In genomic region chr2:148040236-148041121, GRCm38 (mm10) we compare ENCODE assay signal across 9 mouse cellular contexts. TPM values are rescaled to one million over a fixed set of nuclear protein-coding genes. Genes with fewer than 3 reads are reported as not detected.
DNase-seq lines count a peak whose midpoint lies in the region; ATAC-seq and TF ChIP-seq lines count a peak whose summit lies in the region.
"Had no signal": no experiment of that assay in that cellular context is flagged by ENCODE, and none has a peak within 500 bp of the region (broad histone marks: within the 10 kb centered on the region; RNA-seq: fewer than 3 reads in every experiment).

No protein-coding gene starts in this region.

- TF ChIP-seq POLR2A in small intestine, adult 2 months (IDR thresholded peaks at IDR 0.05; ENCODE audit: low read depth, low read length): no peak

- no peaks in the 10 kb centered on the region for H3K9me3 ChIP-seq in forebrain, embryonic 10.5 days
- no peaks in the 10 kb centered on the region for H3K9me3 ChIP-seq in forebrain, embryonic 13.5 days (replicated peaks)
- H3K9me3 ChIP-seq in lung, embryonic 14.5 days (ENCODE audit: low read depth, low read length): no peaks in the 10 kb centered on the region
- no peaks in the 10 kb centered on the region for H3K9me3 ChIP-seq in intestine, embryonic 16.5 days (ENCODE audit: control insufficient read depth, low read length)

- H3K36me3 ChIP-seq in forebrain, embryonic 10.5 days (replicated peaks): no peaks in the 10 kb centered on the region
- H3K36me3 ChIP-seq in forebrain, embryonic 13.5 days (ENCODE audit: poor library complexity, severe bottlenecking): no peaks in the 10 kb centered on the region
- H3K36me3 ChIP-seq in lung, embryonic 14.5 days (ENCODE audit: insufficient read depth): 0 out of 2 replicates have a peak, but pooled peaks cover 15% of the 10 kb centered on the region
- no peaks in the 10 kb centered on the region for H3K36me3 ChIP-seq in intestine, embryonic 16.5 days (ENCODE audit: control insufficient read depth, insufficient read depth, low read length)
- H3K36me3 ChIP-seq in small intestine, adult 2 months (ENCODE audit: control insufficient read depth, insufficient read depth, low read length): no peaks in the 10 kb centered on the region

- no peak overlapping the region for H3K27ac ChIP-seq in forebrain, embryonic 10.5 days
- no peak overlapping the region for H3K27ac ChIP-seq in forebrain, embryonic 13.5 days
- peak overlapping the region; percentile 97 for H3K27ac ChIP-seq in lung, embryonic 14.5 days (ENCODE audit: low read depth)
- H3K27ac ChIP-seq in intestine, embryonic 16.5 days (ENCODE audit: low read length): no peak overlapping the region
- no peak overlapping the region for H3K27ac ChIP-seq in small intestine, adult 2 months (ENCODE audit: insufficient read depth, low read depth, low read length)

- peaks cover 42% of the 10 kb centered on the region for H3K4me1 ChIP-seq in forebrain, embryonic 10.5 days
- H3K4me1 ChIP-seq in forebrain, embryonic 13.5 days: 0 out of 2 replicates have a peak, but pooled peaks cover 10% of the 10 kb centered on the region
- H3K4me1 ChIP-seq in lung, embryonic 14.5 days (ENCODE audit: insufficient read depth): no peaks in the 10 kb centered on the region
- peaks cover 5% of the 10 kb centered on the region; the same call in 1 of the 2 replicates for H3K4me1 ChIP-seq in intestine, embryonic 16.5 days (ENCODE audit: control insufficient read depth, insufficient read depth, low read length)
- H3K4me1 ChIP-seq in small intestine, adult 2 months (ENCODE audit: control insufficient read depth, insufficient read depth, insufficient read length, low read length): peaks cover 9% of the 10 kb centered on the region

- WGBS in forebrain, embryonic 10.5 days: under 1% methylated on average over 37 of the region's 37 CpGs
- WGBS in forebrain, embryonic 13.5 days: under 1% methylated on average over 36 of the region's 37 CpGs
- WGBS in lung, embryonic 14.5 days: 1% methylated on average over 37 of the region's 37 CpGs
- WGBS in intestine, embryonic 16.5 days: 3% methylated on average over 37 of the region's 37 CpGs
- 24% methylated on average over 37 of the region's 37 CpGs for WGBS in small intestine, adult 2 months

- no peak overlapping the region for H3K9ac ChIP-seq in forebrain, embryonic 13.5 days
- H3K9ac ChIP-seq in lung, embryonic 14.5 days: peak overlapping the region; percentile 67
- no peak overlapping the region for H3K9ac ChIP-seq in intestine, embryonic 16.5 days (ENCODE audit: low read depth, low read length)

- no peak for ATAC-seq in forebrain, embryonic 13.5 days
- peak; percentile 22; the same call in 1 of the 2 replicates for ATAC-seq in lung, embryonic 14.5 days (ENCODE audit: insufficient read depth)
- ATAC-seq in intestine, embryonic 16.5 days: no peak

- peaks cover 100% of the 10 kb centered on the region for H3K27me3 ChIP-seq in forebrain, embryonic 10.5 days (ENCODE audit: poor library complexity, severe bottlenecking)
- H3K27me3 ChIP-seq in forebrain, embryonic 13.5 days: peaks cover 100% of the 10 kb centered on the region
- peaks cover 98% of the 10 kb centered on the region for H3K27me3 ChIP-seq in lung, embryonic 14.5 days (ENCODE audit: insufficient read depth, low read length)
- peaks cover 92% of the 10 kb centered on the region for H3K27me3 ChIP-seq in intestine, embryonic 16.5 days (replicated peaks; ENCODE audit: control insufficient read depth, insufficient read depth, low read length)
- H3K27me3 ChIP-seq in small intestine, adult 2 months (ENCODE audit: control insufficient read depth, insufficient read depth, low read length): peaks cover 30% of the 10 kb centered on the region

- DNase-seq in forebrain, embryonic 10.5 days (ENCODE audit: extremely low spot score, low spot score): peak; percentile 68
- peak; percentile 66 for DNase-seq in lung, embryonic 14.5 days
- no peak for DNase-seq in lung, adult 18-20 months
- DNase-seq in frontal cortex, adult 2 months (ENCODE audit: extremely low spot score in 1 of 2, low spot score in 1 of 2): no peak
- DNase-seq in cerebellum, postnatal 14 days: no peak
- DNase-seq: kidney, postnatal 14 days had no signal

- no peak overlapping the region for H3K4me3 ChIP-seq in forebrain, embryonic 10.5 days
- no peak overlapping the region for H3K4me3 ChIP-seq in forebrain, embryonic 13.5 days
- H3K4me3 ChIP-seq in lung, embryonic 14.5 days (ENCODE audit: low read depth, low read length): peak overlapping the region; percentile 51
- peak overlapping the region; percentile 39 for H3K4me3 ChIP-seq in intestine, embryonic 16.5 days (ENCODE audit: low read length)
- H3K4me3 ChIP-seq in small intestine, adult 2 months (ENCODE audit: low read depth, low read length): peak overlapping the region; percentile 44

- H3K4me2 ChIP-seq in forebrain, embryonic 13.5 days: no peak overlapping the region
- peak overlapping the region; percentile 59 for H3K4me2 ChIP-seq in lung, embryonic 14.5 days
- H3K4me2 ChIP-seq in intestine, embryonic 16.5 days (ENCODE audit: low read depth, low read length): peak overlapping the region; percentile 27

- TF ChIP-seq CTCF in lung, embryonic 14.5 days (IDR thresholded peaks at IDR 0.05; ENCODE audit: low read depth): no peak
- no peak for TF ChIP-seq CTCF in small intestine, adult 2 months (IDR thresholded peaks at IDR 0.05; ENCODE audit: extremely low read depth, insufficient read length, insufficient replicate concordance, low read depth, low read length)

RNA-seq across cellular contexts. Expression of gene Foxa2, which starts 6.3 kb away (rescaled TPM):
- 0.17 and 0.67 TPM in 2 replicates for polyA plus RNA-seq in forebrain, embryonic 10.5 days (2016; fragmentation: Nextera tagmentation; extraction: Ambion mirVana)
- 0.13 and 0.19 TPM in 2 replicates for polyA plus RNA-seq in forebrain, embryonic 13.5 days (2015; fragmentation: Nextera tagmentation; extraction: Ambion mirVana)
- 41.5 and 43.2 TPM in 2 replicates for polyA plus RNA-seq in lung, embryonic 14.5 days (2014; fragmentation: Nextera tagmentation; extraction: Ambion mirVana)
- polyA plus RNA-seq in intestine, embryonic 16.5 days (2015; fragmentation: Nextera tagmentation; extraction: Ambion mirVana): 3.4 and 4.1 TPM in 2 replicates
- polyA plus RNA-seq in small intestine, adult 2 months (2012; rRNA removed): 16.6 and 19.6 TPM in 2 replicates
- polyA plus RNA-seq in frontal cortex, adult 2 months (2012; rRNA removed): not detected in 2 replicates

Comparison
In these comparisons a context has a peak if more than half of its experiments do, and no peak if none do; other contexts are left out.
1. DNase-seq: peak in forebrain, embryonic 10.5 days (single experiment) and lung, embryonic 14.5 days (single experiment); none in lung, adult 18-20 months (0 of 2), frontal cortex, adult 2 months (0 of 2) and cerebellum, postnatal 14 days (0 of 2).
2. H3K4me3 ChIP-seq: peak in lung, embryonic 14.5 days (single experiment), intestine, embryonic 16.5 days (single experiment) and small intestine, adult 2 months (single experiment); none in forebrain, embryonic 10.5 days (single experiment) and forebrain, embryonic 13.5 days (single experiment).